Mouse (Mus musculus): ENCODE results near the gene Olfr960. TPM values are rescaled to one million over a fixed set of nuclear protein-coding genes. Genes with fewer than 3 reads are reported as not detected.

The Olfr960 gene
- total RNA-seq, 2 experiments from 2014 or later, result not detected

Other genes starting within 250 kb of the Olfr960 start
- not detected in 2 replicates for gene Olfr951, start 234.0 kb upstream of the Olfr960 start, total RNA-seq (2015)
- gene Olfr951, start 234.0 kb upstream of the Olfr960 start, total RNA-seq (2017), result not detected in 2 replicates
- gene Olfr952, start 194.2 kb upstream of the Olfr960 start, total RNA-seq (2015), result not detected in 2 replicates
- not detected in 2 replicates for gene Olfr952, start 194.2 kb upstream of the Olfr960 start, total RNA-seq (2017)
- not detected in 2 replicates for gene Olfr954, start 164.7 kb upstream of the Olfr960 start, total RNA-seq (2015)
- not detected in 2 replicates for gene Olfr954, start 164.7 kb upstream of the Olfr960 start, total RNA-seq (2017)
- not detected in 2 replicates for gene Olfr955, start 149.4 kb upstream of the Olfr960 start, total RNA-seq (2015)
- not detected in 2 replicates for gene Olfr955, start 149.4 kb upstream of the Olfr960 start, total RNA-seq (2017)
- gene Olfr44, start 127.4 kb upstream of the Olfr960 start, total RNA-seq (2015), result not detected in 2 replicates
- not detected in 2 replicates for gene Olfr44, start 127.4 kb upstream of the Olfr960 start, total RNA-seq (2017)
- gene Olfr957, start 105.6 kb upstream of the Olfr960 start, total RNA-seq (2015), result not detected in 2 replicates
- not detected in 2 replicates for gene Olfr957, start 105.6 kb upstream of the Olfr960 start, total RNA-seq (2017)
- gene Olfr958, start 67.3 kb upstream of the Olfr960 start, total RNA-seq (2015), result not detected in 2 replicates
- gene Olfr958, start 67.3 kb upstream of the Olfr960 start, total RNA-seq (2017), result not detected in 2 replicates
- not detected in 2 replicates for gene Olfr959, start 45.8 kb upstream of the Olfr960 start, total RNA-seq (2015)
- not detected in 2 replicates for gene Olfr959, start 45.8 kb upstream of the Olfr960 start, total RNA-seq (2017)
- 0.14 and 0.74 TPM in 2 replicates for gene AW551984, start 17.0 kb upstream of the Olfr960 start, total RNA-seq (2015)
- 0.11 and 0.37 TPM in 2 replicates for gene AW551984, start 17.0 kb upstream of the Olfr960 start, total RNA-seq (2017)
- not detected in 2 replicates for gene Olfr148, start 10.7 kb upstream of the Olfr960 start, total RNA-seq (2015)
- not detected in 2 replicates for gene Olfr148, start 10.7 kb upstream of the Olfr960 start, total RNA-seq (2017)
- gene Olfr961, start 23.7 kb downstream of the Olfr960 start, total RNA-seq (2015), result 0.13 TPM in 1 of 2 replicates, not detected in the other
- not detected in 2 replicates for gene Olfr961, start 23.7 kb downstream of the Olfr960 start, total RNA-seq (2017)
- gene Olfr963, start 45.8 kb downstream of the Olfr960 start, total RNA-seq (2015), result not detected in 2 replicates
- gene Olfr963, start 45.8 kb downstream of the Olfr960 start, total RNA-seq (2017), result not detected in 2 replicates
- not detected in 2 replicates for gene Olfr149, start 85.7 kb downstream of the Olfr960 start, total RNA-seq (2015)
- not detected in 2 replicates for gene Olfr149, start 85.7 kb downstream of the Olfr960 start, total RNA-seq (2017)
- gene Olfr965, start 90.0 kb downstream of the Olfr960 start, total RNA-seq (2015), result not detected in 2 replicates
- gene Olfr965, start 90.0 kb downstream of the Olfr960 start, total RNA-seq (2017), result 1.5 TPM in 1 of 2 replicates, not detected in the other
- not detected in 2 replicates for gene Olfr150, start 109.6 kb downstream of the Olfr960 start, total RNA-seq (2015)
- gene Olfr150, start 109.6 kb downstream of the Olfr960 start, total RNA-seq (2017), result not detected in 2 replicates
- not detected in 2 replicates for gene Olfr967, start 124.9 kb downstream of the Olfr960 start, total RNA-seq (2015)
- not detected in 2 replicates for gene Olfr967, start 124.9 kb downstream of the Olfr960 start, total RNA-seq (2017)
- gene Olfr968, start 161.9 kb downstream of the Olfr960 start, total RNA-seq (2015), result not detected in 2 replicates
- not detected in 2 replicates for gene Olfr968, start 161.9 kb downstream of the Olfr960 start, total RNA-seq (2017)
- gene Olfr969, start 169.6 kb downstream of the Olfr960 start, total RNA-seq (2015), result not detected in 2 replicates
- gene Olfr969, start 169.6 kb downstream of the Olfr960 start, total RNA-seq (2017), result not detected in 2 replicates
- gene Olfr970, start 187.5 kb downstream of the Olfr960 start, total RNA-seq (2015), result not detected in 2 replicates
- not detected in 2 replicates for gene Olfr970, start 187.5 kb downstream of the Olfr960 start, total RNA-seq (2017)
- not detected in 2 replicates for gene Olfr971, start 215.5 kb downstream of the Olfr960 start, total RNA-seq (2015)
- not detected in 2 replicates for gene Olfr971, start 215.5 kb downstream of the Olfr960 start, total RNA-seq (2017)
- not detected in 2 replicates for gene Olfr972, start 245.0 kb downstream of the Olfr960 start, total RNA-seq (2015)
- gene Olfr972, start 245.0 kb downstream of the Olfr960 start, total RNA-seq (2017), result not detected in 2 replicates